Mouse (Mus musculus) gastrocnemius, adult 2 months (tissue): Measurements from ENCODE around the gene Unc45a. TPM values are rescaled to one million over a fixed set of nuclear protein-coding genes. Genes with fewer than 3 reads are reported as not detected.
A peak's percentile ranks its signal among the peaks of the same experiment; 100 is the strongest.

Experiments used
- DNase-seq: peaks from one replicate; pipeline ENCODE4 v3.0.0; 2022
- H3K27ac ChIP-seq: fragments of 200-600 bp; 2 replicates; pipeline ENCODE4 v1.8.1; 2022; ENCODE audit warnings: mild to moderate bottlenecking
- H3K4me3 ChIP-seq: fragments of 200-600 bp; 2 replicates; pipeline ENCODE4 v1.8.1; 2022; ENCODE audit warnings: mild to moderate bottlenecking, moderate library complexity
- CTCF ChIP-seq: fragments of 200-600 bp; IDR thresholded peaks from 2 replicates; pipeline ENCODE4 v1.8.1; 2022; ENCODE audit warnings: antibody characterized with exemption, mild to moderate bottlenecking, moderate library complexity
- intact Hi-C: fragments of 180-260 bp; cut with DNase I; formaldehyde crosslinking; loops from one replicate; pipeline ENCODE4 v1.15.1; 2025
- total RNA-seq, 2 experiments: library from RNA; stranded (reverse); gene quantifications; 2 replicates each; pipeline ENCODE4 v1.2.3; 2021

The Unc45a gene
- total RNA-seq, 2 experiments from 2014 or later, result 12.3 to 12.7 TPM

DNA sequence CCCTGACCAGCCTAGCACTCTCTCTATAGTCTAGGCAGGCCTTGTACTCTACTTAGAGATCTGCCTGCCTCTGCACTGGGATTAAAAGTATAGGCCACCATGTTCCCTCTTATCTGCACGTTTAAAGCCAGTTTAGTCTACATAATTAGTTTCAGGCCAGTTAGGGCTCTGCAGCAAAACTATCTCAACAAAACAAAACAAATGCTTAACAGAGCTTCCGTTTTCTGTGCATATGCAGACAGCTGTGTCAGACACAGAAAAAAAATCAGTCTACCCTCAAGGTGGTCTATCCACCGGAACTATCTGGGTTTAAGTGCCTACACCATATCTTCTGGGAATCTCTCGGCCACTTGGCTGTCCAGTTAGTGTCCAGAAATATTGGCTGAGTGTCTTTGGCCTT lies 32.5 kb upstream of the Unc45a start:
- no peak overlapping the region for H3K4me3 ChIP-seq
- no peak overlapping the region for H3K27ac ChIP-seq
- no peak for DNase-seq
- TF ChIP-seq CTCF, result no peak
- intact Hi-C loops, result loop anchor here (5.0 kb wide), 1 partner anchor 231 kb away; no protein-coding TSS in a partner anchor

DNA sequence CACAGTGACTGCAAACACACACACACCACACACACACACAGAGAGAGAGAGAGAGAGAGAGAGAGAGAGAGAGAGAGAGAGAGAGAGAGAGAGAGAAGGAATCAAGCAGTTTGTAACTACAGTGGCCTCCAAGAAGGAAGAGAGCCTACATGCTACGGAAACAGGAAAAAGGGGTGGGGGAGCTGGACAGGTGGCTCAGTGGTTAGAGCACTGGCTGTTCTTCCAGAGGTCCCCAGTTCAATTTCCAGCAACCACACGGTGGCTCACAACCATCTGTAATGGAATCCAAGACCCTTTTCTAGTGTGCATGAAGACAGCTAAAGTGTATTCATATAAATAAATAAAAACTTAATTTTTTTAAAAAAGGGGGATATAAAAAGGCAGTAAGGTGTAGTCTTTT lies 31.9 kb upstream of the Unc45a start:
- no peak overlapping the region for H3K27ac ChIP-seq
- intact Hi-C loops, result loop anchor here (5.0 kb wide), 1 partner anchor 230 kb away; no protein-coding TSS in a partner anchor
- TF ChIP-seq CTCF, result no peak
- DNase-seq, result no peak
- no peak overlapping the region for H3K4me3 ChIP-seq

DNA sequence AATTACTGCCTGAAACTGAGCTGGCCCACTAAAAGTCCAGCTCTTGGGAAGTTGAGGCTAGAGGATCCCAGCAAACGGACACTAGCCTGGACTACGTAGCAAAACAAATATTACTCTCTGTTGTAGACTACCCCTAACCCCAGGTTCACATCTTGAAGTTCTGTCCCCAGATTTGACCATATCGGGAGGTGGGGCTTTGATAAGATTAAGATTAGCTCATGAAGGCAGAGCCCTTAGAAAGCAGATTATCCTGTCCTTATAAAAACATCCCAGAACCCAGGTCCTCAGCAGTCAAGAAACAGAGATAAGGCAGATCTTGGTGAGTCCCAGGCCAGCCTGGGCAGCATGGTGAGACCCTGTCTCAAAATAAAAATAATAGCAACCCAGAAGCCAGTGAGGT lies 31.4 kb upstream of the Unc45a start:
- H3K4me3 ChIP-seq, result no peak overlapping the region
- intact Hi-C loops, result loop anchor here (5.0 kb wide), 1 partner anchor 230 kb away; no protein-coding TSS in a partner anchor
- no peak for DNase-seq
- no peak for TF ChIP-seq CTCF
- no peak overlapping the region for H3K27ac ChIP-seq

DNA sequence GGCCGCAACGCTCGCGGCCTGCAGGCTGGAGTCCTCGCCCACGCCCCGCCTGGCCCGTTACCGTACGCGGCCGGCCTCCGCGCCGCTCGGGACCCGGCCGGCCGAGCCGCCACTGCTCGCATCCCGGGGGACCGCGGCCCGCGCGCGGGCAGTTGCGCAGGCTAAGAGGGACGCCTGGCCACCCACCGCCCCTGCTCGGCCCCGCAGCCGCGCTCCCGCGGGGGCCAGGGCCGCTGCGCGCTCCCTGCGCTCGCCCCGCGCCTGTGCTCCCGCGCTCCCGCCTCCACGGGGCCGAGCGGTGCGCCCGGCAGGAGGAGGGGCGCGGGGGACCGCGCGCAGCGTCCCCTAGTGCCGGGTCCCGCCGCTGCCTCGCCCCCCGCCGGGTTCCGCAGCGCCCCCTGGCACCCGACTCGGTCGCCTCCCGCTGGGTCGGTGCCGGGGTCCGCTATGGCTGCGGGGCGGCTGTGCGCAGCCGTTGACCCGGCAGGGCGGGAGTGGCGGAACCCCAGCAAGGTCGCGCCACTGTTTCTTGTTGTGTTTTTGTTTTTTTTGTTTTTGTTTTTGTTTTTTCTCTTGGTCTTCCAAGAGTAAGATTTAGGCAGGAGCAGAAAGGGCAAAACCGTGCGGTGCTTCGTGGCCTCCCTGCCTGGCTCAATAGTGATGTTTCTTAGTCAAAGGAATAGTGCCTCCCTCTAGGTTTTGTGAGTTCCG lies 30.4 kb upstream of the Unc45a start, which contains the start of gene Man2a2:
Gene Man2a2, minus strand, starts transcription at position 335 of the 711 bp plus-strand sequence.
- TF ChIP-seq CTCF, result peak; percentile 87
- Histone ChIP-seq H3K27ac (peak within 1 kb of the TSS; percentile 93), H3K4me3 (peak within 1 kb of the TSS; percentile 87)
- DNase-seq, result peak; percentile 93
- intact Hi-C loops, result loop anchor here (5.0 kb wide), 1 partner anchor 229 kb away; no protein-coding TSS in a partner anchor

GRCm38 (mm10) chr7:80370649-80371040 lies 29.8 kb upstream of the Unc45a start:
- DNase-seq, result peak; percentile 95
- intact Hi-C loops, result loop anchor here (1.0 to 5.0 kb wide), 2 partner anchors 27 to 228 kb away; partner anchors contain the start of gene Hddc3
- TF ChIP-seq CTCF, result no peak
- Histone ChIP-seq H3K27ac (peak overlapping the region; percentile 93), H3K4me3 (peak overlapping the region; percentile 87)

GRCm38 (mm10) chr7:80369967-80370431 lies 29.2 kb upstream of the Unc45a start:
- Histone ChIP-seq H3K4me3 (peak overlapping the region; percentile 87), H3K27ac (peak overlapping the region; percentile 93)
- TF ChIP-seq CTCF, result no peak
- no peak for DNase-seq
- intact Hi-C loops, result loop anchor here (1.0 to 5.0 kb wide), 3 partner anchors 15 to 228 kb away; partner anchors contain the start of gene Hddc3

GRCm38 (mm10) chr7:80369461-80369860 lies 28.7 kb upstream of the Unc45a start:
- intact Hi-C loops, result loop anchor here (1.0 kb wide), 1 partner anchor 14 kb away; no protein-coding TSS in a partner anchor
- peak overlapping the region; percentile 93 for H3K27ac ChIP-seq
- peak overlapping the region; percentile 87 for H3K4me3 ChIP-seq
- no peak for TF ChIP-seq CTCF
- DNase-seq, result peak; percentile 22

GRCm38 (mm10) chr7:80368635-80369421 lies 28.0 kb upstream of the Unc45a start:
- DNase-seq, result peak; percentile 47
- peak overlapping the region; percentile 93 for H3K27ac ChIP-seq
- intact Hi-C loops, result loop anchor here (1.0 kb wide), 1 partner anchor 14 kb away; no protein-coding TSS in a partner anchor
- H3K4me3 ChIP-seq, result peak overlapping the region; percentile 87
- TF ChIP-seq CTCF, result no peak

DNA sequence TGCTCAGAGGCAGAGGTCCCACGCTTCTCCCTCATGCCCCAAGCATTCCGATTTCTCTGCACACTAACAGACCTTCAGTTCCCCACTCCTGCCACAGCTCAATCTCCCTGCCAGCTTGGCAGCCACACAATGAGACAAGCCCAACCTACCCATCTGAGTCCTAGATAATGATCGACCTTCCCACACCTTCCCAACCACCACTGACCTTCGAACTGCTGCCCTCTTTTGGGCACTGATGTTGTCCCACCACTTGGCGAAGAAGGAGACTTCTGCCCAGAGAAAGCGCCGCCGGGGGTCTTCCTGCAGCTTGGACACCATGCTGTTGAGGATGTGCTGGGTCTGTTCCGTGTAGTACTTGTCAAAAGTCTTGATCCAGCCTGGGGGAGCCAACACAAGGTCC lies 27.2 kb upstream of the Unc45a start:
- intact Hi-C loops, result no loop called here
- no peak for TF ChIP-seq CTCF
- Histone ChIP-seq H3K27ac (peak overlapping the region; percentile 93; the same call in 1 of the 2 replicates), H3K4me3 (no peak overlapping the region)
- DNase-seq, result peak; percentile 17

- Histone ChIP-seq H3K27ac (peak overlapping the region; percentile 73; the same call in 1 of the 2 replicates), H3K4me3 (no peak overlapping the region)
- intact Hi-C loops, result no loop called here
- no peak for DNase-seq
- no peak for TF ChIP-seq CTCF
These were observed 26.4 kb upstream of the Unc45a start for GRCm38 (mm10) chr7:80367232-80367631.

- Histone ChIP-seq H3K4me3 (no peak overlapping the region), H3K27ac (peak overlapping the region; percentile 73)
- intact Hi-C loops, result no loop called here
- no peak for TF ChIP-seq CTCF
- peak; percentile 81 for DNase-seq
These were observed 25.0 kb upstream of the Unc45a start for GRCm38 (mm10) chr7:80365759-80366158.

DNA sequence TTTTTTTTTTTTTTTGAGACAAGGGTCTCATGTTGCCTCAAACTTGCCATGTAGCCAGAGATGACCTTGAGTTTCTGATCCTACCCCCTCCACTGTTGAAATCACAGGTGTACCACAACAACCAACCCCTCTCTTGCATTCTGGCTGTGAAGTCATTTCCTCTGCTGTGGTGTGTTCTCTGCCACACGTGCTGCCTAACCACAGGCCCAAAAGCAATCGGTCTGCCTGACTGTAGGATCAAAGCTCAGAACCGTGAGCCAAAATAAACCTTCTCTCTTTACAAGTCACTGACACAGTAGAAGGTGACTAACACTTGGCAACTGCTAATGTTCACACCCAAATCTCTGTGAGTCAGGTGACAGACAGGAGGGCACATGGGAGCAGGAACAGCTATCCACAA lies 19.6 kb upstream of the Unc45a start:
- H3K27ac ChIP-seq, result peak overlapping the region; percentile 61
- H3K4me3 ChIP-seq, result no peak overlapping the region
- no peak for TF ChIP-seq CTCF
- intact Hi-C loops, result no loop called here
- no peak for DNase-seq
